Mouse (Mus musculus): ENCODE measurements at regions not wholly inside any gene's neighbourhood (a gene's known extent, or its start where the extent isn't known, plus 50 kb on each side); places are given as distances from the start of the nearest gene placed in this dataset.
A peak's percentile ranks its signal among the peaks of the same experiment; 100 is the strongest.

GRCm38 (mm10) chr1:185900316-185900715, 216.8 kb downstream of the Lyplal1 start:
- no peaks in the 10 kb centered on the region for H3K27me3 ChIP-seq (ENCODE audit: control insufficient read depth, insufficient read depth, low read length)

DNA sequence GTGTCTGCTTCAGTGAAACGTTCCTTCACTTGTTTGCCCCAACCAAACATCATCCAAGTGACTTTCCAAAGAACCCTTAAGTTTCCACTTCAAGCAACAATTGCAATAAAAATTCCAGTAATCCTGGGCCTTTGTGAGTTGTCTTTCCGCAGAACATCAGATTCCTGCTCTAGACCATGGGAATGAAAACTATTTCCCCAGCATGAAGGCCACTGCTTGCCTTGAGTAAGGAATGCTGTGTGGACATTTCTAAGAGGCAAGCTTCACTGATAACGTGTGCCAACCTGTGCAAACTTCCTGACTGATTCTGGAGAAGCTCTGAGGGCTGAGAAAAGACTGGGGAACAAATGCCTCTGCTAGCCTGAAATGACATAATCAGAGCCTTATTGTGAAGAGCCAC, 214.7 kb downstream of the Lyplal1 start:
- H3K36me3 ChIP-seq (ENCODE audit: control insufficient read depth, insufficient read depth, low read length): no peaks in the 10 kb centered on the region
- H3K4me1 ChIP-seq (ENCODE audit: control insufficient read depth, insufficient read depth, low read length): no peaks in the 10 kb centered on the region
- H3K27me3 ChIP-seq (ENCODE audit: control insufficient read depth, insufficient read depth, low read length): no peaks in the 10 kb centered on the region
- no peak overlapping the region for H3K4me3 ChIP-seq (ENCODE audit: control insufficient read depth, low read depth, low read length)
- H3K27ac ChIP-seq (ENCODE audit: control insufficient read depth, insufficient read depth, low read depth, low read length): no peak overlapping the region
- no peak for TF ChIP-seq POLR2A (IDR thresholded peaks at IDR 0.05; ENCODE audit: control insufficient read depth, low read depth, low read length)
- no peak for TF ChIP-seq CTCF (IDR thresholded peaks at IDR 0.05; ENCODE audit: control insufficient read depth, insufficient read depth, insufficient replicate concordance, low read depth, low read length)

More at GRCm38 (mm10) chr1:185900316-185900715, 216.8 kb downstream of the Lyplal1 start:
- Histone ChIP-seq H3K4me3 (ENCODE audit: control insufficient read depth, low read depth, low read length) (no peak overlapping the region), H3K4me1 (ENCODE audit: control insufficient read depth, insufficient read depth, low read length) (no peaks in the 10 kb centered on the region), H3K27ac (ENCODE audit: control insufficient read depth, insufficient read depth, low read depth, low read length) (no peak overlapping the region), H3K36me3 (ENCODE audit: control insufficient read depth, insufficient read depth, low read length) (no peaks in the 10 kb centered on the region)
- TF ChIP-seq CTCF (IDR thresholded peaks at IDR 0.05; ENCODE audit: control insufficient read depth, insufficient read depth, insufficient replicate concordance, low read depth, low read length) (no peak), POLR2A (IDR thresholded peaks at IDR 0.05; ENCODE audit: control insufficient read depth, low read depth, low read length) (no peak)

GRCm38 (mm10) chr1:185905666-185906065, 211.4 kb downstream of the Lyplal1 start:
- Histone ChIP-seq H3K27ac (ENCODE audit: control insufficient read depth, insufficient read depth, low read depth, low read length) (no peak overlapping the region), H3K4me1 (ENCODE audit: control insufficient read depth, insufficient read depth, low read length) (no peaks in the 10 kb centered on the region), H3K4me3 (ENCODE audit: control insufficient read depth, low read depth, low read length) (no peak overlapping the region), H3K27me3 (ENCODE audit: control insufficient read depth, insufficient read depth, low read length) (no peaks in the 10 kb centered on the region), H3K36me3 (ENCODE audit: control insufficient read depth, insufficient read depth, low read length) (no peaks in the 10 kb centered on the region)
- TF ChIP-seq CTCF (IDR thresholded peaks at IDR 0.05; ENCODE audit: control insufficient read depth, insufficient read depth, insufficient replicate concordance, low read depth, low read length) (no peak), POLR2A (IDR thresholded peaks at IDR 0.05; ENCODE audit: control insufficient read depth, low read depth, low read length) (no peak)

GRCm38 (mm10) chr1:185915579-185915978, 201.5 kb downstream of the Lyplal1 start:
- Histone ChIP-seq H3K36me3 (ENCODE audit: control insufficient read depth, insufficient read depth, low read length) (no peaks in the 10 kb centered on the region), H3K27ac (ENCODE audit: control insufficient read depth, insufficient read depth, low read depth, low read length) (no peak overlapping the region), H3K27me3 (ENCODE audit: control insufficient read depth, insufficient read depth, low read length) (no peaks in the 10 kb centered on the region), H3K4me1 (ENCODE audit: control insufficient read depth, insufficient read depth, low read length) (no peaks in the 10 kb centered on the region), H3K4me3 (ENCODE audit: control insufficient read depth, low read depth, low read length) (no peak overlapping the region)
- TF ChIP-seq POLR2A (IDR thresholded peaks at IDR 0.05; ENCODE audit: control insufficient read depth, low read depth, low read length): no peak
- TF ChIP-seq CTCF (IDR thresholded peaks at IDR 0.05; ENCODE audit: control insufficient read depth, insufficient read depth, insufficient replicate concordance, low read depth, low read length): no peak

DNA sequence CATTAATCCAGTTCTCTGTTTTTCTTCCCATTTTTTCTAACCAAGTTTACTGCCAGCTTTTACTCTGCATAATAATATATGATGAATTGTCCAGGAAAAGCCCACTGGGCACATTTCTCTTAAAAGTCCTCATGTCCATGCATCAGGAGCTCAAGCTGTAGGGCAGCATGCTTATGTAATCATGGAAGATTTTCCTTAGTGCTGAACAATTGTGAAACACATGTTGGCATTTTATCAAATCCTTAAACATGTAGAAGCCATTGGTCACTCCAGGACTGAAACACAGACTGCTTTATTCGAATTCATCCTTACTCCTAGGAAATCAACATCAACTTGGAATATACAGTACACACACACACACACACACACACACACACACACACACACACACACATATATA, 198.4 kb downstream of the Lyplal1 start:
- Histone ChIP-seq H3K27ac (ENCODE audit: control insufficient read depth, insufficient read depth, low read depth, low read length) (no peak overlapping the region), H3K4me1 (ENCODE audit: control insufficient read depth, insufficient read depth, low read length) (no peaks in the 10 kb centered on the region)

GRCm38 (mm10) chr1:185923723-185924122, 193.4 kb downstream of the Lyplal1 start:
- Histone ChIP-seq H3K36me3 (ENCODE audit: control insufficient read depth, insufficient read depth, low read length) (no peaks in the 10 kb centered on the region), H3K27ac (ENCODE audit: control insufficient read depth, insufficient read depth, low read depth, low read length) (no peak overlapping the region), H3K4me1 (ENCODE audit: control insufficient read depth, insufficient read depth, low read length) (no peaks in the 10 kb centered on the region), H3K27me3 (ENCODE audit: control insufficient read depth, insufficient read depth, low read length) (no peaks in the 10 kb centered on the region), H3K4me3 (ENCODE audit: control insufficient read depth, low read depth, low read length) (no peak overlapping the region)
- TF ChIP-seq POLR2A (IDR thresholded peaks at IDR 0.05; ENCODE audit: control insufficient read depth, low read depth, low read length) (no peak), CTCF (IDR thresholded peaks at IDR 0.05; ENCODE audit: control insufficient read depth, insufficient read depth, insufficient replicate concordance, low read depth, low read length) (no peak)

More for the DNA sequence above, 198.4 kb downstream of the Lyplal1 start:
- H3K4me3 ChIP-seq (ENCODE audit: control insufficient read depth, low read depth, low read length): no peak overlapping the region
- no peaks in the 10 kb centered on the region for H3K27me3 ChIP-seq (ENCODE audit: control insufficient read depth, insufficient read depth, low read length)
- H3K36me3 ChIP-seq (ENCODE audit: control insufficient read depth, insufficient read depth, low read length): no peaks in the 10 kb centered on the region
- TF ChIP-seq CTCF (IDR thresholded peaks at IDR 0.05; ENCODE audit: control insufficient read depth, insufficient read depth, insufficient replicate concordance, low read depth, low read length) (no peak), POLR2A (IDR thresholded peaks at IDR 0.05; ENCODE audit: control insufficient read depth, low read depth, low read length) (no peak)

DNA sequence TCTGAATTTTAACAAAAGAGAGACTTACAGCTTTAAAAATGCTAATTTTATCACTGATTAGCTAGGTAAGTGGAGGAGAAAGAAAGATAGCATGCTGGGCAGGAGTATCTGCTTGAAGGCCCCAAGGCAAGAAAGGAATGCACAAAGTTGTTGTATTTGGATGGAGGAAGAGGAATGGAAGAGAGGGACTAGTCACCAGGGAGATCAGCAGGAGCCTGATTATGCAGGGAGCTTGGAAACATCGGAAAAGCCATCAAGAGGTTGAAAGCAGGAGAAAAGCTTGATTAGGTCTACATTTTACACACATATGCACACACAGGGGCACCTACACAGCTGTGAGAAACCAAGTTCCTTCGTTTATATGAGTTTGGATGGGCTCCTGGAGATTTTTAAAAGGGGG, 188.1 kb downstream of the Lyplal1 start:
- no peaks in the 10 kb centered on the region for H3K36me3 ChIP-seq (ENCODE audit: control insufficient read depth, insufficient read depth, low read length)
- no peaks in the 10 kb centered on the region for H3K4me1 ChIP-seq (ENCODE audit: control insufficient read depth, insufficient read depth, low read length)
- H3K27ac ChIP-seq (ENCODE audit: control insufficient read depth, insufficient read depth, low read depth, low read length): no peak overlapping the region
- no peak overlapping the region for H3K4me3 ChIP-seq (ENCODE audit: control insufficient read depth, low read depth, low read length)
- TF ChIP-seq POLR2A (IDR thresholded peaks at IDR 0.05; ENCODE audit: control insufficient read depth, low read depth, low read length) (no peak), CTCF (IDR thresholded peaks at IDR 0.05; ENCODE audit: control insufficient read depth, insufficient read depth, insufficient replicate concordance, low read depth, low read length) (no peak)
- no peaks in the 10 kb centered on the region for H3K27me3 ChIP-seq (ENCODE audit: control insufficient read depth, insufficient read depth, low read length)

DNA sequence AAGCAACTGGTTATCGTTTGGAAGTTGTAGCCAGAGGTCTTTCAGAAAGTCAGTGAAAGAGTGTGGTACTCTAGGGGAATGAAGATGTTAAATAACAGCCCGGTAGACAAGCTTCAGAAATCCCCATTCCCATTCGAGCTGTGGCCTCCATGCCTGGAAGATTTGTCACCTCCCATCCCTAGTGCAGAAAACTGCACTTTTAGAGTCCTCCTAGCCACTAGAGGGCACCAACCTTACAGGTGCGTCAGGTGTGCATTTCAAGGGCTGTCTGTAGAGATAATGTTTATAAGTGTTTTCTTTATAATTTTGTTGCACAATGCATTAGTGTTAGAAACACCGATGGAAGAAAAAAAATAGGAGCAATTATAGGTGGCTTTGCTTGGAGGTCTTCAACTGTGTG, 187.3 kb downstream of the Lyplal1 start:
- Histone ChIP-seq H3K36me3 (ENCODE audit: control insufficient read depth, insufficient read depth, low read length) (no peaks in the 10 kb centered on the region), H3K4me1 (ENCODE audit: control insufficient read depth, insufficient read depth, low read length) (no peaks in the 10 kb centered on the region), H3K27me3 (ENCODE audit: control insufficient read depth, insufficient read depth, low read length) (no peaks in the 10 kb centered on the region), H3K27ac (ENCODE audit: control insufficient read depth, insufficient read depth, low read depth, low read length) (no peak overlapping the region), H3K4me3 (ENCODE audit: control insufficient read depth, low read depth, low read length) (no peak overlapping the region)
- TF ChIP-seq CTCF (IDR thresholded peaks at IDR 0.05; ENCODE audit: control insufficient read depth, insufficient read depth, insufficient replicate concordance, low read depth, low read length) (peak; percentile 17; the same call in 1 of the 2 replicates), POLR2A (IDR thresholded peaks at IDR 0.05; ENCODE audit: control insufficient read depth, low read depth, low read length) (no peak)

Measured in testis, adult 2 months (tissue).